Mouse (Mus musculus): Measurements from ENCODE around the gene Aurka. TPM values are rescaled to one million over a fixed set of nuclear protein-coding genes. Genes with fewer than 3 reads are reported as not detected.
A peak's percentile ranks its signal among the peaks of the same experiment; 100 is the strongest.

Aurka gene
- 22.3 and 24.7 TPM in 2 replicates for polyA plus RNA-seq (2012; ENCODE audit: insufficient read depth, insufficient read length, missing spikeins)

GRCm38 (mm10) chr2:172370411-172371223 lies at the start of gene Aurka, which contains the start of gene Cstf1:
Gene Aurka, minus strand, starts transcription at chr2:172370535.
Gene Cstf1, plus strand, starts transcription at chr2:172370681.
- H3K27ac ChIP-seq (ENCODE audit: insufficient read depth, low read depth, low read length), result peak within 1 kb of the TSS; percentile 88
- peaks cover 11% of the 10 kb centered on the region for H3K4me1 ChIP-seq (ENCODE audit: control insufficient read depth, insufficient read depth, low read length)
- peak within 1 kb of the TSS; percentile 93 for H3K4me3 ChIP-seq (ENCODE audit: insufficient read depth, low read length)
- TF ChIP-seq CTCF (IDR thresholded peaks at IDR 0.05; ENCODE audit: low read depth, low read length) (no peak), POLR2A (IDR thresholded peaks at IDR 0.05; ENCODE audit: borderline replicate concordance, low read depth, low read length) (no peak; the same call in 1 of the 2 replicates)

GRCm38 (mm10) chr2:172418208-172418607 lies 47.9 kb upstream of the Aurka start:
- H3K4me3 ChIP-seq (ENCODE audit: insufficient read depth, low read length), result no peak overlapping the region
- TF ChIP-seq POLR2A (IDR thresholded peaks at IDR 0.05; ENCODE audit: borderline replicate concordance, low read depth, low read length), result no peak
- no peak for TF ChIP-seq CTCF (IDR thresholded peaks at IDR 0.05; ENCODE audit: low read depth, low read length)
- no peak overlapping the region for H3K27ac ChIP-seq (ENCODE audit: insufficient read depth, low read depth, low read length)
- H3K4me1 ChIP-seq (ENCODE audit: control insufficient read depth, insufficient read depth, low read length), result peaks cover 3% of the 10 kb centered on the region

GRCm38 (mm10) chr2:172416876-172417275 lies 46.5 kb upstream of the Aurka start:
- Histone ChIP-seq H3K27ac (ENCODE audit: insufficient read depth, low read depth, low read length) (no peak overlapping the region), H3K4me3 (ENCODE audit: insufficient read depth, low read length) (no peak overlapping the region), H3K4me1 (ENCODE audit: control insufficient read depth, insufficient read depth, low read length) (peaks cover 4% of the 10 kb centered on the region)
- no peak for TF ChIP-seq POLR2A (IDR thresholded peaks at IDR 0.05; ENCODE audit: borderline replicate concordance, low read depth, low read length)
- TF ChIP-seq CTCF (IDR thresholded peaks at IDR 0.05; ENCODE audit: low read depth, low read length), result no peak

GRCm38 (mm10) chr2:172416218-172416617 lies 45.9 kb upstream of the Aurka start:
- H3K4me1 ChIP-seq (ENCODE audit: control insufficient read depth, insufficient read depth, low read length), result peaks cover 7% of the 10 kb centered on the region
- H3K27ac ChIP-seq (ENCODE audit: insufficient read depth, low read depth, low read length), result no peak overlapping the region
- no peak overlapping the region for H3K4me3 ChIP-seq (ENCODE audit: insufficient read depth, low read length)
- TF ChIP-seq POLR2A (IDR thresholded peaks at IDR 0.05; ENCODE audit: borderline replicate concordance, low read depth, low read length), result no peak
- TF ChIP-seq CTCF (IDR thresholded peaks at IDR 0.05; ENCODE audit: low read depth, low read length), result no peak

- H3K27ac ChIP-seq (ENCODE audit: insufficient read depth, low read depth, low read length), result no peak overlapping the region
- H3K4me1 ChIP-seq (ENCODE audit: control insufficient read depth, insufficient read depth, low read length), result peaks cover 10% of the 10 kb centered on the region
- H3K4me3 ChIP-seq (ENCODE audit: insufficient read depth, low read length), result no peak overlapping the region
- TF ChIP-seq POLR2A (IDR thresholded peaks at IDR 0.05; ENCODE audit: borderline replicate concordance, low read depth, low read length), result no peak
- no peak for TF ChIP-seq CTCF (IDR thresholded peaks at IDR 0.05; ENCODE audit: low read depth, low read length)
These were observed 43.6 kb upstream of the Aurka start for GRCm38 (mm10) chr2:172413894-172414293.

GRCm38 (mm10) chr2:172413273-172413672 lies 42.9 kb upstream of the Aurka start:
- H3K27ac ChIP-seq (ENCODE audit: insufficient read depth, low read depth, low read length), result no peak overlapping the region
- peaks cover 10% of the 10 kb centered on the region for H3K4me1 ChIP-seq (ENCODE audit: control insufficient read depth, insufficient read depth, low read length)
- TF ChIP-seq CTCF (IDR thresholded peaks at IDR 0.05; ENCODE audit: low read depth, low read length) (no peak), POLR2A (IDR thresholded peaks at IDR 0.05; ENCODE audit: borderline replicate concordance, low read depth, low read length) (no peak)
- H3K4me3 ChIP-seq (ENCODE audit: insufficient read depth, low read length), result no peak overlapping the region

GRCm38 (mm10) chr2:172412454-172412853 lies 42.1 kb upstream of the Aurka start:
- no peak overlapping the region for H3K4me3 ChIP-seq (ENCODE audit: insufficient read depth, low read length)

GRCm38 (mm10) chr2:172411091-172411490 lies 40.8 kb upstream of the Aurka start:
- no peak for TF ChIP-seq POLR2A (IDR thresholded peaks at IDR 0.05; ENCODE audit: borderline replicate concordance, low read depth, low read length)
- TF ChIP-seq CTCF (IDR thresholded peaks at IDR 0.05; ENCODE audit: low read depth, low read length), result no peak
- no peak overlapping the region for H3K27ac ChIP-seq (ENCODE audit: insufficient read depth, low read depth, low read length)
- H3K4me3 ChIP-seq (ENCODE audit: insufficient read depth, low read length), result no peak overlapping the region
- peaks cover 18% of the 10 kb centered on the region for H3K4me1 ChIP-seq (ENCODE audit: control insufficient read depth, insufficient read depth, low read length)

More at GRCm38 (mm10) chr2:172412454-172412853, 42.1 kb upstream of the Aurka start:
- no peak overlapping the region for H3K27ac ChIP-seq (ENCODE audit: insufficient read depth, low read depth, low read length)
- H3K4me1 ChIP-seq (ENCODE audit: control insufficient read depth, insufficient read depth, low read length), result peaks cover 11% of the 10 kb centered on the region
- TF ChIP-seq CTCF (IDR thresholded peaks at IDR 0.05; ENCODE audit: low read depth, low read length) (no peak), POLR2A (IDR thresholded peaks at IDR 0.05; ENCODE audit: borderline replicate concordance, low read depth, low read length) (no peak)

- Histone ChIP-seq H3K27ac (ENCODE audit: insufficient read depth, low read depth, low read length) (no peak overlapping the region), H3K4me3 (ENCODE audit: insufficient read depth, low read length) (no peak overlapping the region), H3K4me1 (ENCODE audit: control insufficient read depth, insufficient read depth, low read length) (peaks cover 22% of the 10 kb centered on the region)
- TF ChIP-seq POLR2A (IDR thresholded peaks at IDR 0.05; ENCODE audit: borderline replicate concordance, low read depth, low read length), result no peak
- TF ChIP-seq CTCF (IDR thresholded peaks at IDR 0.05; ENCODE audit: low read depth, low read length), result no peak
These were observed 40.4 kb upstream of the Aurka start for GRCm38 (mm10) chr2:172410686-172411085.

DNA sequence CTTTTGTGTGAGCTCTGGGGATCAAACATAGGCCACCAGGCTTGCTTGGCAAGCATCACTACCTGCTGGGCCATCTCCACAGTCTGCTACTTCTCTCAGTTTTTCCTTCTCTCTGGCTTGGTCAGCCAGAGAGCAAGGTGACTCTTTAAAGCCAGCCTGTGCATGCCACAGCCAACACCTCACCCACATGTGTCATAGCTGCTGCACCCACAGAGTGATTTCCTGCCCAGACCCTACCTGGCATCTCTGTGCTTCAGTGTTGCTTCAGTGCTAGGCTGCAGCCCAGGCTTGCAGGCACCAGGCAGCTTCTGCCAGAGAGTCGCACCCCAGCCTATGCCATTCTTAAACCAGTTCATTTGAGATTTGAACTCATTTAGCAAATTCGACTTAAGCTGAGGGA lies 37.2 kb upstream of the Aurka start:
- no peak for TF ChIP-seq POLR2A (IDR thresholded peaks at IDR 0.05; ENCODE audit: borderline replicate concordance, low read depth, low read length)
- no peak for TF ChIP-seq CTCF (IDR thresholded peaks at IDR 0.05; ENCODE audit: low read depth, low read length)
- Histone ChIP-seq H3K4me1 (ENCODE audit: control insufficient read depth, insufficient read depth, low read length) (peaks cover 47% of the 10 kb centered on the region), H3K4me3 (ENCODE audit: insufficient read depth, low read length) (no peak overlapping the region)

More for the DNA sequence above, 37.2 kb upstream of the Aurka start:
- no peak overlapping the region for H3K27ac ChIP-seq (ENCODE audit: insufficient read depth, low read depth, low read length)
